ENCODE assay signal across 13 mouse cellular contexts in the genomic region with DNA sequence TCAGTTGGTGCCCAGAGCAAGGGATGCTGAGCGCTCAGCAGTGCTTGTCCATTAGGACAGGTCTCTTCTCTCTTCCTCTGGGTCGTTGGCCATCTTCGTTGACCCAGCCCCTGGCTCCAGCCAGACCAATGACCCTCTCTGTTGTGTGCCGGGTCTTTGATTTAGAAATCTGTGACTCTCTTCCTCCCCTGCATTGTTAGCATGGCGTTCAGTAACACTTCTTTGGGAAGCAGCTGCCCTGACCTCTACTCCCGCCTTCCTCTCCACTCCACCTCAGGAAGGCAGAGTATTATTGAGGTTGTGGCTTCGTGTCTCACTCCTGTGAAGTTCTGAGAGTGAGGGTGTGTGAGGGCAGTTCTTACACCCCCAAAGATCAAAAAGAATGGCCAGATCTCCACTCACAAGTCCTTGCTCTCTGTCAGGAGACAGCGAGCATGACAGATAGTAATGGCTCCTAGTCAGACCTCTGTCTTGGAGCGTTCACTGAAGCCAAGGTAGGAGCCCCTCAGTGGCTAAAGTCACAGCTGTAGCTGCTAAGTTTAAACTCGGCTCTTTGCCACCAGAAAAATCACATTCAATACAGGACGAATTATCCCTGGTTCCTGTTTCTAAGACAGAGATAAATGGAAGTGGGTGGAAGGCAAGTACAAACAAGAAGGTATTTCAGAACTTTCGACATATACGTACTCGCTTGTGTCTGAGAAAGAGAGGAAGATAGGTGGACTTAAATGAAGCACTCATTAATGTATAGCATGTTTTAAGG. TPM values are rescaled to one million over a fixed set of nuclear protein-coding genes. Genes with fewer than 3 reads are reported as not detected.
A peak's percentile ranks its signal among the peaks of the same experiment; 100 is the strongest.
DNase-seq lines count a peak whose midpoint lies in the region; ATAC-seq and TF ChIP-seq lines count a peak whose summit lies in the region.
"Had no signal": no experiment of that assay in that cellular context is flagged by ENCODE, and none has a peak within 500 bp of the region (broad histone marks: within the 10 kb centered on the region; RNA-seq: fewer than 3 reads in every experiment).

No protein-coding gene starts in this region.

- TF ChIP-seq CTCF in kidney, postnatal 0 days (IDR thresholded peaks at IDR 0.05; ENCODE audit: low read depth): no peak

- no peaks in the 10 kb centered on the region for H3K36me3 ChIP-seq in kidney, postnatal 0 days (ENCODE audit: insufficient read depth, low read length)
- H3K36me3 ChIP-seq in liver, embryonic 12.5 days: 0 out of 2 replicates have a peak, but pooled peaks cover 3% of the 10 kb centered on the region
- H3K36me3 ChIP-seq: embryonic facial prominence, embryonic 12.5 days; neural tube, embryonic 13.5 days had no signal

- 43% methylated on average over 14 of the region's 14 CpGs for WGBS in kidney, postnatal 0 days
- 52% methylated on average over 14 of the region's 14 CpGs for WGBS in liver, embryonic 12.5 days (ENCODE audit: insufficient replicate concordance)

- ATAC-seq in CD4-positive, CD25-positive, alpha-beta regulatory T cell, adult 4 months: no peak
- no peak; the same call in 1 of the 2 replicates for ATAC-seq in kidney, postnatal 0 days (replicated peaks; ENCODE audit: low FRiP score, low read depth)
- no peak for ATAC-seq in liver, embryonic 12.5 days
- no peak for ATAC-seq in erythroblast, adult 5-6 weeks (replicated peaks; ENCODE audit: low FRiP score, poor library complexity, severe bottlenecking)
- ATAC-seq: Patski had no signal

- DNase-seq in CD4-positive, CD25-positive, alpha-beta regulatory T cell, adult 2 months (ENCODE audit: low read depth, low spot score): peak; percentile 33
- peak; percentile 46 for DNase-seq in kidney, postnatal 0 days (ENCODE audit: low spot score)
- no peak for DNase-seq in kidney, adult 8-10 months
- no peak for DNase-seq in right cerebral cortex, postnatal 25 days
- DNase-seq: lung, adult 18-20 months had no signal

- peaks cover 25% of the 10 kb centered on the region for H3K4me1 ChIP-seq in kidney, postnatal 0 days (replicated peaks; ENCODE audit: insufficient read depth, low read length)
- peaks cover 14% of the 10 kb centered on the region; the same call in 1 of the 2 replicates for H3K4me1 ChIP-seq in brown adipose tissue, adult 24 weeks (ENCODE audit: control insufficient read depth, insufficient read depth, insufficient read length, low read length)
- peaks cover 47% of the 10 kb centered on the region for H3K4me1 ChIP-seq in liver, embryonic 12.5 days

- H3K4me3 ChIP-seq in kidney, postnatal 0 days (replicated peaks; ENCODE audit: low read depth, low read length): no peak overlapping the region
- H3K4me3 ChIP-seq in brown adipose tissue, adult 24 weeks (ENCODE audit: insufficient read depth, low read depth, low read length): no peak overlapping the region
- H3K4me3 ChIP-seq in liver, embryonic 12.5 days: no peak overlapping the region
- H3K4me3 ChIP-seq: embryonic facial prominence, embryonic 12.5 days; neural tube, embryonic 13.5 days had no signal

- no peaks in the 10 kb centered on the region for H3K27me3 ChIP-seq in kidney, postnatal 0 days (ENCODE audit: insufficient read depth, low read length)
- H3K27me3 ChIP-seq in liver, embryonic 12.5 days (replicated peaks): no peaks in the 10 kb centered on the region
- H3K27me3 ChIP-seq: embryonic facial prominence, embryonic 12.5 days; neural tube, embryonic 13.5 days; Patski had no signal

- no peak overlapping the region for H3K9ac ChIP-seq in kidney, postnatal 0 days (ENCODE audit: low read depth, low read length)
- no peak overlapping the region for H3K9ac ChIP-seq in liver, embryonic 12.5 days
- H3K9ac ChIP-seq: embryonic facial prominence, embryonic 12.5 days; neural tube, embryonic 13.5 days had no signal

- H3K27ac ChIP-seq in kidney, postnatal 0 days: no peak overlapping the region
- peak overlapping the region; percentile 48 for H3K27ac ChIP-seq in brown adipose tissue, adult 24 weeks (replicated peaks; ENCODE audit: low read depth, low read length)
- peak overlapping the region; percentile 25; the same call in 1 of the 2 replicates for H3K27ac ChIP-seq in liver, embryonic 12.5 days
- H3K27ac ChIP-seq: embryonic facial prominence, embryonic 12.5 days; neural tube, embryonic 13.5 days had no signal

- H3K4me2 ChIP-seq in kidney, postnatal 0 days (ENCODE audit: low read length): no peak overlapping the region
- H3K4me2 ChIP-seq in liver, embryonic 12.5 days: no peak overlapping the region
- H3K4me2 ChIP-seq: embryonic facial prominence, embryonic 12.5 days; neural tube, embryonic 13.5 days had no signal

- no peaks in the 10 kb centered on the region for H3K9me3 ChIP-seq in kidney, postnatal 0 days (replicated peaks; ENCODE audit: low read length)
- H3K9me3 ChIP-seq in liver, embryonic 12.5 days (replicated peaks): no peaks in the 10 kb centered on the region
- H3K9me3 ChIP-seq: embryonic facial prominence, embryonic 12.5 days; neural tube, embryonic 13.5 days had no signal

RNA-seq across cellular contexts. Expression of gene Gpr183, which starts 2.7 kb away (rescaled TPM):
- polyA plus RNA-seq in CD4-positive, CD25-positive, alpha-beta regulatory T cell, adult 4 months (2017; shearing (Covaris generic)): 100 to 1,000 TPM; 102 to 104 TPM
- 1.5 and 1.9 TPM in 2 replicates for polyA plus RNA-seq in kidney, postnatal 0 days (2015; fragmentation: Nextera tagmentation; extraction: Ambion mirVana)
- 1.3 TPM in 2 replicates for polyA plus RNA-seq in brown adipose tissue, adult 24 weeks (2012; ENCODE audit: insufficient read depth, insufficient read length, missing spikeins)
- 1.8 and 2.1 TPM in 2 replicates for polyA plus RNA-seq in liver, embryonic 12.5 days (2016; fragmentation: Nextera tagmentation; extraction: Ambion mirVana)
- total RNA-seq in erythroblast, adult 5-6 weeks (2015; ENCODE audit: low replicate concordance): 0.19 and 1.7 TPM in 2 replicates
- 0.98 and 2.3 TPM in 2 replicates for total RNA-seq in erythroblast, adult 5-6 weeks (2017; ENCODE audit: low replicate concordance)
- polyA plus RNA-seq: Patski had no signal

RNA-seq across cellular contexts. Expression of gene Gpr18, which starts 46.7 kb away (rescaled TPM):
- 10 to 100 TPM; 92.7 to 95.9 TPM for polyA plus RNA-seq in CD4-positive, CD25-positive, alpha-beta regulatory T cell, adult 4 months (2017; shearing (Covaris generic))
- 0.08 and 0.11 TPM in 2 replicates for polyA plus RNA-seq in kidney, postnatal 0 days (2015; fragmentation: Nextera tagmentation; extraction: Ambion mirVana)
- polyA plus RNA-seq in brown adipose tissue, adult 24 weeks (2012; ENCODE audit: insufficient read depth, insufficient read length, missing spikeins): not detected in 2 replicates
- polyA plus RNA-seq in liver, embryonic 12.5 days (2016; fragmentation: Nextera tagmentation; extraction: Ambion mirVana): 0.08 TPM in 1 of 2 replicates, not detected in the other
- total RNA-seq in erythroblast, adult 5-6 weeks (2015; ENCODE audit: low replicate concordance): 0.63 TPM in 1 of 2 replicates, not detected in the other
- total RNA-seq in erythroblast, adult 5-6 weeks (2017; ENCODE audit: low replicate concordance): 0.42 and 0.51 TPM in 2 replicates
- total RNA-seq: gastrocnemius, adult 8-10 months had no signal

Comparison
In these comparisons a context has a peak if more than half of its experiments do, and no peak if none do; other contexts are left out.
1. DNase-seq: peak in CD4-positive, CD25-positive, alpha-beta regulatory T cell, adult 2 months (single experiment) and kidney, postnatal 0 days (single experiment); none in kidney, adult 8-10 months (0 of 2) and right cerebral cortex, postnatal 25 days (single experiment).
2. RNA of gene Gpr183, which starts 2.7 kb away (polyA plus RNA-seq): 102 to 104 TPM in CD4-positive, CD25-positive, alpha-beta regulatory T cell, adult 4 months; 1.8 to 2.1 TPM in liver, embryonic 12.5 days, 1.5 to 1.9 TPM in kidney, postnatal 0 days and 1.3 TPM in brown adipose tissue, adult 24 weeks; every median in the first group is over 10 times any median in the second.
3. RNA of gene Gpr18, which starts 46.7 kb away (polyA plus RNA-seq): 92.7 to 95.9 TPM in CD4-positive, CD25-positive, alpha-beta regulatory T cell, adult 4 months; 0.08 to 0.11 TPM in kidney, postnatal 0 days, 0.08 TPM in liver, embryonic 12.5 days and not detected in brown adipose tissue, adult 24 weeks; every median in the first group is over 10 times any median in the second.